Mouse (Mus musculus): ENCODE measurements at regions not wholly inside any gene's neighbourhood (a gene's known extent, or its start where the extent isn't known, plus 50 kb on each side); places are given as distances from the start of the nearest gene placed in this dataset.

GRCm38 (mm10) chr1:159182031-159182430, 50.1 kb upstream of the Cop1 start:
- H3K4me3 ChIP-seq (ENCODE audit: low read depth, low read length): no peak overlapping the region
- ATAC-seq (ENCODE audit: insufficient read depth, low read depth) (no peak), DNase-seq (ENCODE audit: low spot score) (no peak)
- no peaks in the 10 kb centered on the region for H3K27me3 ChIP-seq (ENCODE audit: control insufficient read depth, insufficient read depth, low read length)
- no peaks in the 10 kb centered on the region for H3K9me3 ChIP-seq (replicated peaks; ENCODE audit: control insufficient read depth, low read length)
- H3K36me3 ChIP-seq (replicated peaks; ENCODE audit: control insufficient read depth, insufficient read depth, low read length): no peaks in the 10 kb centered on the region
- H3K27ac ChIP-seq (ENCODE audit: low read depth): no peak overlapping the region
- TF ChIP-seq EP300 (IDR thresholded peaks at IDR 0.05; ENCODE audit: low read depth) (no peak), CTCF (IDR thresholded peaks at IDR 0.05; ENCODE audit: low read depth) (no peak)
- no peaks in the 10 kb centered on the region for H3K4me1 ChIP-seq (ENCODE audit: control insufficient read depth, insufficient read depth)
- no peak overlapping the region for H3K9ac ChIP-seq (replicated peaks; ENCODE audit: low read depth, low read length)
- H3K4me2 ChIP-seq (ENCODE audit: low read depth, low read length): no peak overlapping the region
